Mouse (Mus musculus) retina, postnatal 7 days (tissue): ENCODE measurements around the gene Evx2.

Experiments
- DNase-seq: peaks from one replicate; pipeline ENCODE4 v3.0.0-alpha.2; 2012; ENCODE audit warnings: low read depth, low spot score

Evx2 gene

DNA sequence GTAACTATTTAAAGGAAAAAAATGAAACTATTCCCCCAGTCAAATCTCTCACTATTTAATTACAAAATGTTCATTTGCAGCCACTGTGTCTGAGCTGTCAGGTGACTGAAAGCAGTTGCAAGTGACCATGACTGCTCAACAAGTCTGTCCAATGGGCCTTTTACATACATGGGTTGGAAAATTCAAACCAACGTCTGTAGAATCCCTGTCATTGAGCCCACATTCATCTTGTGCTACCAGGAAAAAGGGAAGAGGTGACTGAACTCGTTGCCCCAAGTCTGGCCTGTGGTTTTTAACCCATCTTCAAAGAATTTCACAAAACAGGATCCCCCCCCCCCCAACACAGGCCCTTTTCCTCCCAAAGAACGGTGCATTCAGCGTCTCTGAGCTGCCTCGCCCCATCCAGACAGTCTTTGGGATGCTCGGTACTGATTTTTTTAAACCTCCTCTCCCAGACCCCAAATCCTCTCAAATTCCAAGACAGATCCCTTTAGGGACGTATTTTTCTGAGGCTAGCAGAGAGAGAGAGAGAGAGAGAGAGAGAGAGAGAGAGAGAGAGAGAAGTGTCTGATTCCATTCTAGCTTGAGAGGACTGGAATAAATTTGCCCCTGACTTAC lies 36.6 kb upstream of the Evx2 start:
- no peak for DNase-seq

- no peak for DNase-seq
Observed at GRCm38 (mm10) chr2:74695383-74695782, 36.0 kb upstream of the Evx2 start.

- DNase-seq: no peak
Observed at GRCm38 (mm10) chr2:74694066-74694465, 34.7 kb upstream of the Evx2 start.

GRCm38 (mm10) chr2:74693432-74693827 lies 34.1 kb upstream of the Evx2 start:
- DNase-seq: no peak

DNA sequence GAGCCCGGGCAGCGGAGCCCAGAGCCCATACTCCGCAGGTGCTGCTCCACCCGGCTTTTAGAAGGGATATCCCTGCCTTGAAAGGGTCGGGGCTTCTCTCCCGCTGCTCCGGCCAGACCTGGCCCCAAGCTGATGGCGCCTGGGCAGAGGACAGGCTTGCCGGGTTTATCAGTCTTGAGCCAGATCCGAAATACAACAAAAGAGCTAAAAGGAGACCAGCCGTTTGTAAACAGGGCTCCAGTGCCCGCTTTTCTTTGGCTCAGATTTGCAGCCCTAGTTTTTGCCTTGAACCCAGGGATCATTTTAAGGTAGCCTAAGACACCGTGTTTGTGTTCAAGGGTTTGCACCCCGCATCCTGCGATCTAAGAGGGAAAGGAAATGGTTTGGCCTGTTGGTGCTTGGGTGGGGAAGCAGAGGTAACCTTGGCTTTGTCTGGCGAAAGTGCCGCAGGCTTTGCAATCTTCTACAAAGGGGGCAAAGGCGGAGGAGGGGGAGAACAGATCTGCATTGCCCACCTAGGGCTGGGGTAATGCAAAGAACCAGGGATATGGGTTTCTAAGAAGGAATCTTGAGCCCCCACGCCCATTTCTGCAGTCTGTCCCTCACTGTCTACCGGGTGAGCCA lies 33.6 kb upstream of the Evx2 start:
- DNase-seq: no peak

DNA sequence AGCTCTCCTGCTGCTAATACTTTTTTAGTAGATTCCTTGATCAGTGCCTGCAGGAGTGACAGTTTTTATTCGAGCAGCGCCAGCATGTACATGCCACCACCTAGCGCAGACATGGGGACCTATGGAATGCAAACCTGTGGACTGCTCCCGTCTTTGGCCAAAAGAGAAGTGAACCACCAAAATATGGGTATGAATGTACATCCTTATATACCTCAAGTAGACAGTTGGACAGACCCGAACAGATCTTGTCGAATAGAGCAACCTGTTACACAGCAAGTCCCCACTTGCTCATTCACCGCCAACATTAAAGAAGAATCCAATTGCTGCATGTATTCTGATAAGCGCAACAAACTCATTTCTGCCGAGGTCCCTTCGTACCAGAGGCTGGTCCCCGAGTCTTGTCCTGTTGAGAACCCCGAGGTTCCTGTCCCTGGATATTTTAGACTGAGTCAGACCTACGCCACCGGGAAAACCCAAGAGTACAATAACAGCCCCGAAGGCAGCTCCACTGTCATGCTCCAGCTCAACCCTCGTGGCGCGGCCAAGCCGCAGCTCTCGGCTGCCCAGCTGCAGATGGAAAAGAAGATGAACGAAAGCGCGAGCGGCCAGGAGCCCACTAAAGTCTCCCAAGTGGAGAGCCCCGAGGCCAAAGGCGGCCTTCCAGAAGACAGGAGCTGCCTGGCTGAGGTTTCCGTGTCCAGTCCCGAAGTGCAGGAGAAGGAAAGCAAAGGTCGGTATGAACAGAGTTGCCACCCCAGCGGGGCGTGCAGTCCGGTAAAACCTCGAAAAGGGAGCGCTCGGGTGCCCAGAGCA lies 32.8 kb upstream of the Evx2 start:
- DNase-seq: no peak

GRCm38 (mm10) chr2:74691022-74691951 lies 31.9 kb upstream of the Evx2 start, which contains the start of gene Hoxd10:
TSS of gene Hoxd10 (plus strand) at chr2:74691924.
- DNase-seq: no peak

GRCm38 (mm10) chr2:74690338-74690716 lies 31.0 kb upstream of the Evx2 start:
- no peak for DNase-seq

GRCm38 (mm10) chr2:74689574-74690337 lies 30.4 kb upstream of the Evx2 start:
- no peak for DNase-seq

- no peak for DNase-seq
Observed at GRCm38 (mm10) chr2:74688795-74689573, 29.6 kb upstream of the Evx2 start.

- no peak for DNase-seq
Observed at GRCm38 (mm10) chr2:74687698-74688555, 28.6 kb upstream of the Evx2 start.

GRCm38 (mm10) chr2:74686988-74687697 lies 27.8 kb upstream of the Evx2 start:
- DNase-seq: no peak

GRCm38 (mm10) chr2:74686301-74686987 lies 27.1 kb upstream of the Evx2 start:
- no peak for DNase-seq

DNA sequence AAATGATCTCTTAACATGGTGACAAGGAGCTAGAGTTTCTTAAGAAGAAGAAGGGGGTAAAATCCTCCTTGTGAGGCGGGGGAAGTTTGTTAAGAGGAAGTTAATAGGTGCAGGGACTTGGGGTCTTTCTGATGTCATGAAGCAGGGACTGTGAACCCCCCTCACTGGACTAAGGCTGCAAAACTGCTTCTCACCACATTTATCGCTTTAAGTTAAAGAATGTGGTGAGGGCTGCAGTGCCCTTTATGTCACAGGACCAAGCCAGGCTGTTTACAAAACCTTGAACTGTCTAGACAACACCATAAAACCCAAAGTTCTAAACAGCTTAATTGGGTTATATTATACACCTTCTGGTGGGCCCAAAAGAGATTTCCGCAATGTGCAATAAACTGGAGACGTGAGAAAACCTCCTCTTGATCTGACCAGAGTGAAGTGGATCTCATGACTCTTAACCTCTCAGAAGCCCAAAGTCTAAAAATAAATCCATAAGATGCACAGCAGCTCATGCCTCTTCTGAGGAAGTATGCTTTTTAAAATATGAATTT lies 25.8 kb upstream of the Evx2 start:
- DNase-seq: no peak

DNA sequence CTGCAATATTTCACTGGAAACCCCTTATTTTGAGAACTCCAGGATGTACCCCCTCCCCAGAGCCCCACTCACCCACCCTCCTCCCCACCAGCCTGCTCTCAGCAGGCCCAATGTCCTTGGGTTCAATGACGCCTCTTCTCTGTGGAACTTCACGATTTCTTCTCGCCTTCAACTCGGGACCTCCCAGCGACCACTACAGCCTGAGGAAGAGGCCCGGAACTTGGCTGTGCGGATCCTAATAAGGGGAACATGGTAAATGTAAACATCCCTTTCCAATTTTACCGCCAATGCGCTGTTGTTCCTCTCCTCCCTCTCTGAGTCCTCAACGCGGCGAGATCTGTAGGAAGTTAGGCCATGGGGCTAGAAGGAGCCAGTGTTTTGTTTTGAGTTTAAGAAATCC lies 24.7 kb upstream of the Evx2 start:
- DNase-seq: no peak

- no peak for DNase-seq
Observed at GRCm38 (mm10) chr2:74683471-74683951, 24.2 kb upstream of the Evx2 start.

DNA sequence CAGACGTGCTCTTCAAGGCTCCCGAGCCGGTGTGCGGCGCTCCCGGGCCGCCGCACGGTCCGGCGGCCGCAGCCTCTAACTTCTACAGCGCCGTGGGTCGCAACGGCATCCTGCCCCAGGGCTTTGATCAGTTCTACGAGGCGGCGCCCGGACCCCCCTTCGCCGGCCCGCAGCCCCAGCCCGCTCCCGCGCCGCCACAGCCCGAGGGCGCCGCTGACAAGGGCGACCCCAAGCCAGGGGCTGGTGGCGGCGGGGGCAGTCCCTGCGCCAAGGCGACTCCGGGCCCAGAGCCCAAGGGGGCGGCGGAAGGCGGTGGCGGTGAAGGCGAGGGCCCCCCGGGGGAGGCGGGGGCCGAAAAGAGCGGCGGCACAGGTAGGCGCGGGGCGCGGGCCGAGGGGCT lies 23.4 kb upstream of the Evx2 start:
- DNase-seq: no peak
